Mouse (Mus musculus) lung, postnatal 25 days (tissue): Measurements from ENCODE around the gene Myrip.

Source experiments
- DNase-seq: peaks from one replicate; pipeline ENCODE4 v3.0.0; 2022; ENCODE audit warnings: low spot score

Myrip gene

DNA sequence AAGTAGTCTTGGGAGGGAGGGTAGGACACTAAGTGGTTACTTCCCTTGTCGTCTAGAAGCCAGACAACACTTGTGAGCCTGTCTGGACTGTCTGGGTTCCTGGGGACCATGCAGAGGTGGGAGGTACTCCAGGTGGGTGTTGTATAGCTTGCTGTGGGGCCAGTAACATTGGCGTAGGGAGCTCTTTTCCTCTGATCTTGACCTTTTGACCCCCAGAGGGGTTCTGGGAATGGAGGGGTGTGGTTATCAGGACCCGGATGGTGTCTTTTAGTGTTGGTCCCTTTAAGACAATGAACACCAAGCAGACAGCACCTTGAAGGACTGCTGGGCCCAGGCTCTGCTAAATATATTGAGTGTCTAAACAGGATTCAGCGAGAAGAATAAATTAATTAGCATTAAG lies 36.9 kb downstream of the Myrip start:
- DNase-seq: no peak

DNA sequence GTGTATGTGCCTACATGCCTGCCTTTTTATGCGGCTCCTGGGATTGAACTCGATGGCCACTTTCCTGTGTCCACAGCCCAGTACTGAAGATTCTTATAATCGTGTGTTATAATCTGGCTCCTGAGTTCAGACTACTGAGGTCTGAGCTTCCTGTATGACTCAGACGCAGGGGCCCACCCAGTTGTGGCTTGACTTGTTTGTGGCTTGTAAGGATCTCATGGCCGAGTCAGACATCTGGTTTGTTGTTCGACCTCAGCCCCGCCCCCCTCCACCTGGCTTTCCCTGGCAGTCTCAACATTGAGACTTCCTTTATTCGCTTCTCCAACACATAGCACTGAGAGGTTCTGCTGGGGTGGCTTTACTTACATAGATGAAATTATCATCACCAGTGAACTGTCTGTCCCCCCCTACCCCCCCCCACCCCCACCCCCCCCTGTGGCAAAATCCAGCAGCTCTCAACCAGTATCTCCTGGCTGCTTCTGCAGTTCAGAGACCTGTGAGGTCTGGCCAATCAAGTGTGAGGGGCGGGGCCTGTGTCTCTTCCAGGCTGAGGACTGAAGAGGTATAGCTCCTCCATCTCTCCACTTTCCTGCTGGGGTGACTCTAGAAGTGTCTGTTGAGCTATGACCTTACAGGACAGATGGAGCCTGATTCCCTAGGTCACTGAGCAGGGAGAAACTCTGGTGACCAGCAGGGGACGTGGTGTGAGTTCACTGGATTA lies 38.8 kb downstream of the Myrip start:
- peak; percentile 35 for DNase-seq

DNA sequence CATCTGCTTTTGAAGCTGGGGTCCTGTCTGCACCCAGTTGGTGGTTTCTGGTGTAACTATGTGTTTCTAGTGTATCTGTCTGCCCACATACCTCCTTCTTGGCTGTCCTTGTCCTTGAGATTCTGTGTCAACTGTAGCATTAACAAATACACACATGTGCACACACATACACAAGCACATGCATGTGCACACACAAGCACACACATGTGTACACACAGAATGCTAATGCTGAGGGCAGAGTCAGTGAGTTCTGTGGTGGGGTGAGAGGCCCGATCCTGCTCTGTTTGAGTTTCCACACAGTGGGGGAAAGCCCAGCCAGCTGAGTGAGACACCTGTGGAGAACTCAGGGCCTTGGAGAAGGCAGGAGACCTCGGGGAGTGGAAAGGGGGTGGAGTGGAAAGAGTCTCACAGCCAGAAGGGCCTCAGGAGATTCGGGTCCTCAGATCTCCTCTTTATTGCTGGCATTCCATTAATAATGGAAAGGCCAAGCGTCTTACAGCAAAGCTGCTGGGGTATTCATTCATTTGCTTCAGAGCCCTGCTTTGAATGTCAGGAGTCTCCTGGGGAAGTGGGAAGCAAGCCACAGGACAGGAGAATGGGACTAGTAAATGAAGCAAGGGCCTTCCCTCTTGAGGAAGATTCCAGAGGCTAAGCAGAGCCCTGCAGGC lies 41.9 kb downstream of the Myrip start:
- no peak for DNase-seq

- DNase-seq: peak; percentile 44
Observed at GRCm38 (mm10) chr9:120345651-120346151, 44.4 kb downstream of the Myrip start.

DNA sequence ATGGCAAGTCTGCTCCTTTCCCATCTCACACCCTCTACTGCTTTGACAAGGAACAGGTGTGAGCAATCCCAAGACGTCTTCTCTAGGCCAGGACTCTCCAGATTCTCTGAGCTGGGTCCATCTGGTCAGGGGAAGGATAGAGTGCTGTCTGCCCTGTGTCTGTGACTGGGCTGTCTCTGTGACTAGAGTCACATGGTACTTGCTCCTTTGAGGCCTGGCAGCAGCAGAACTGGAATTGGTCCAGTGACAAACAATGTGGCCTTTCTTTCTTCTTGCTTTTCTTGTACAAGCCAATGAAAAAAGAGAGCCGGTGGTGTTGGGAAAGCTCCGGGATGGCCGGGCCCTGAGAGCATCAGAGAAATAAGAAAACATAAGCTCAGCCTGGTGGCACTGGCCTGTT lies 47.8 kb downstream of the Myrip start:
- peak; percentile 55 for DNase-seq

DNA sequence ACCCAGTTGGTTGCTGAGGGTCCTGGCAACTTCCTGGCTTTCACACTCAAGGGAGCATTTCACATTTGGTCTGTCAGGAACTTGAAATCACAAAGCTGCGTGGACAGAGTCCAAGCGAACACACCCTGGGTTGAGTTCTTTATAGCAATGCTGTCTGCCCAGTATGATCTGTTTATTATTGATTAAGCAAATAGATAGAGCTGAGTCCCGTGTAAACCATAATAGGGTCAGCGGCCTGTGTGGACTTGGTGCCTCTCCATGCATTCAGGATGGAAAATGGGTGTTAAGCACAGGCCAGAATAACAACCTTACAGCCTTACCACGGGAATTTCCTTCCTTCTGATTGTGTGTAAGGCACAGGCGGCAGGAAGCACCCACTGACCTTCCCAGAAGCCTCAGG lies 49.0 kb downstream of the Myrip start:
- peak; percentile 72 for DNase-seq

- no peak for DNase-seq
Observed at GRCm38 (mm10) chr9:120351061-120351460, 49.7 kb downstream of the Myrip start.

- DNase-seq: no peak
Observed at GRCm38 (mm10) chr9:120351474-120351873, 50.2 kb downstream of the Myrip start.

- DNase-seq: no peak
Observed at GRCm38 (mm10) chr9:120353036-120353435, 51.7 kb downstream of the Myrip start.

DNA sequence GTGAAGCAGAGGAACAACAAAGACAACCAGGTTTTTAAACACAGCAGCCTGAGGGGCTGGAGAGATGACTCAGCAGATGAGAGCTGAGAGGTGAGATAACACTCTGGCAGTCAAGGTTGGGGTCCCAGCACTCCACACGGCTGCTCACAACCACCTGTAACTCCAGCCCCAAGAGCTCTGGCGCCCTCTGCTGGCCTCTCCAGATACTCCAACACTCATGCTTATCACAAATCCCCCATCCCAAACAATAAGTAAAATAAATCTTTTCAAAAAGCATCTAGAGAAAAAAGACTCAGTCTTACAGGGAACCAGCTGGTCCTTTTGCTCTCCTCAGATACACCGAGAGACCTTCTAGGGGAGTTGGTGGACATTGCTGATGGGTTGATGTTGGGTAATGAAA lies 52.7 kb downstream of the Myrip start:
- no peak for DNase-seq

GRCm38 (mm10) chr9:120354550-120355345 lies 53.4 kb downstream of the Myrip start:
- DNase-seq: no peak

DNA sequence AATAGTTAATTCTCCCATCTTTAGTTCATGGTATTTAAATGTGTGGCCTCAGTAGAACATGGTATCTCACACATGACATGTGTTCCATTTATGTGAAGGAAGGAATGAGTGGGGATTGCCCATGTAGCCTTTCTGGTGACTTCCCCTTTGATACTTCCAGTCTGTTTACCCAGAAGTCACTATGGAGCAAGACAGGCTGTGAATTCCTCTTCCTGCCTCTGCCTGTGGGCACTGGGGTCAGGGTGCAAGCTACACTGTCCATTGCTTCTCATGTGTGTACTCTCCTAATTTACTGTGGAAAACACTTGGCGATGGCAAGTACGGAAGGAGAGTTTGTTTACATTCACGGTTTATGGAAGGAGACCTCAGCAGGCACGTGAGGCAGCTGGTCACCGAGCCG lies 55.2 kb downstream of the Myrip start:
- DNase-seq: peak; percentile 21

DNA sequence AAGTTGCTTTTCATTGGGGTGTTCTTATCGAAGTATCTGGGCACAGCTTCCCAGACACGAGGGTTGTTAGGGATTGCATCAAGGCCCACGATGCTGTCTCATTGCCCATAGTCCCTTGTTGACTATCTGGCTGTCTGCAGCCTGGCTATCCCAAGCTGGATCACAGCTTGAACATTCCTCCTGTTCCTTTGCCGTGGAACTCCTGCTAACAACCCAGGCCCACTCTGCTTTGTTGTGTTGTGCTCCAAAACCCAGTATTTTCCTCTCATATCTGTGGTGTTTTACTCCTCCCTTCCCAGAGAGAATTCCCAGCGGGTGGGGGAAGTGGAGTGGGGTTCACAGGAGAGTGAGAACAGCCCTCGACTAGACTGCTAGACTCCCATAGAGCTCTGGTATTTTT lies 56.7 kb downstream of the Myrip start:
- no peak for DNase-seq

GRCm38 (mm10) chr9:120360397-120361177 lies 59.3 kb downstream of the Myrip start:
- peak; percentile 86 for DNase-seq

DNA sequence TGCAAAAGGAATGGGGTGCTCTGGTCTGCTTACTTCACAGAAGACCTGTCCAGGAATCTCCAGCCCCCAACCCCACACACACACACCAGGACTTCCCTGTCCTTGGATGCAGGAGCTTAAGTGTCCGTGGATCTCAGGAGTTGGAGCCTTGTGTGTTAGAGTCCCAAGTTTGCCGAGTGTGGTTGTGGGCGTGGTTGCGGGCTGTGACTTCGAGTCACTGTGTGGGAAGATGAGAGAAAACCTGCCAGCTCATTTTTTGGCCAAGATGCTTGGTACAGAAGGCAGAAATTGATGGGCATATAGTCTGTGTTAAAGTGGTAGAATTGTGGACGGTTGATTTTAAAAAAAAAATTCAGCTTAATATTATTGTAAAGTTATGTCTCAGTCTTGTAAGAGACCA lies 60.3 kb downstream of the Myrip start:
- DNase-seq: no peak

GRCm38 (mm10) chr9:120362684-120363083 lies 61.4 kb downstream of the Myrip start:
- no peak for DNase-seq

GRCm38 (mm10) chr9:120364653-120365283 lies 63.5 kb downstream of the Myrip start:
- no peak for DNase-seq

- no peak for DNase-seq
Observed at GRCm38 (mm10) chr9:120367526-120367925, 66.2 kb downstream of the Myrip start.

- DNase-seq: no peak
Observed at GRCm38 (mm10) chr9:120371633-120372032, 70.3 kb downstream of the Myrip start.

DNA sequence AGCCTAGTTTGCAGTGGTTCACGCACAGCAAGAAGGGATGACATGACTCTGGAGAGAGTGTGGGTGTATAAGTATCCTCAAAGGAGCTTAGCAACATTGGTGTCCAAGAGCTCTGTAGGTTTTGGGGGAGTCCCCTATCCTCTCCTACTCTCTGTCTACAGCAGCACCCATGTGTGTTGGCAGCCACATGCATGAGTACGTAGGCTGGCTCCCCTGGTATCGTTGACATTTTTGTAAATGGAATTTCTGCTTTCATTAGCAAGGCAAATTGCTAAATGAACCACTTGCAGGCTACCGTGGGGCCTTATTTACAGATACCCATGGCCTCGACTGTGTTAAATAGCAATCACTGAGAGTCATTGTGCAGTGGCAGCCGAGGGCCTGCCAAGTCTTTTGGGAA lies 71.0 kb downstream of the Myrip start:
- DNase-seq: no peak

DNA sequence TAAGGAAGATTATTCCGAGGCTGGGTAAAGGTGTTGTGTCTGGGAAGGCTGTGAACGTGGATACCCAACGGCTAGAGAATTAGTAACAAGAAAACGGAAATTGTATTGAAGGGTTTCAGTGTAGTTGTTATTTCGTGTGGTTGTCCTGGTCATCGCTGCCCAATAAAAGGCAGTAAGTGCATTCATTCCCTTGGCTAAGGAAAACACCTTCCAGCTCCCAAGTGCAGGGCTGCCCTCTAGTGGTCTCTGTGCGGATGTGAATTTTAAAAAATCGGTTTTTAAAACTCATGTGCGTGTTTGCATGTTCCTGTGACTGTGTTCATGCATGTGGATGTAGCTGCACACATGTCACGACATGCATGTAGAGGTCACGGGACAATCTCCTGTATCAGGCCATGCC lies 76.4 kb downstream of the Myrip start:
- DNase-seq: peak; percentile 65

DNA sequence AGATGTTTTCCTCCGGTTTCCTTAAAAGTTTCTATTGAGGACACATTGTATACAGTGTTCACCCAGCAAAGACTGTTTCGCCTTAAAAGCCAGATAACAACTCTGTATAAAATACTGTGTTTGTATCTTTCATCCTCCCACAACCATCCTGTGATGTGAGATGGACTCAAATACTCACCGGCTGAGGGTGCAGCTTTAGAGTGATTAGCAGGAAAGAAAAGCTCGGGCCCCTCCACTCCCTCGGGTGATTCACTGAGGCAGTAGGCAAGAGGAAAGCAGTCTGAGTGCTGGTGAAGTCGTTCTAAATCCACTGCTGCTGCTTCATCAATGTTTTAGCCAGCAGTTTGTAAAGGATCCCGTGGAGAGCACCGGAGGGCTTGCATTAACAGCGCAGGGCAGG lies 93.9 kb downstream of the Myrip start:
- no peak for DNase-seq
